Mouse (Mus musculus): ENCODE results near the gene Gpc6. TPM values are rescaled to one million over a fixed set of nuclear protein-coding genes. Genes with fewer than 3 reads are reported as not detected.

Gpc6 gene
- polyA plus RNA-seq (2012; rRNA removed), result 4.7 and 5.0 TPM in 2 replicates

GRCm38 (mm10) chr14:116924876-116925601 lies at the start of gene Gpc6:
TSS of gene Gpc6 (plus strand) at chr14:116925315.
- TF ChIP-seq CTCF (IDR thresholded peaks at IDR 0.05; ENCODE audit: extremely low read depth, insufficient read depth, low read length) (no peak), POLR2A (IDR thresholded peaks at IDR 0.05; ENCODE audit: extremely low read depth, insufficient read depth, low read length) (peak; percentile 56)
- Histone ChIP-seq H3K27ac (ENCODE audit: insufficient read depth, low read length) (peak within 1 kb of the TSS; percentile 75), H3K4me3 (ENCODE audit: insufficient read depth, low read length) (peak within 1 kb of the TSS; percentile 47), H3K4me1 (ENCODE audit: control insufficient read depth, insufficient read depth, low read length) (no peaks in the 10 kb centered on the region)

- no peak overlapping the region for H3K27ac ChIP-seq (ENCODE audit: insufficient read depth, low read length)
- no peak overlapping the region for H3K4me3 ChIP-seq (ENCODE audit: insufficient read depth, low read length)
- no peak for TF ChIP-seq CTCF (IDR thresholded peaks at IDR 0.05; ENCODE audit: extremely low read depth, insufficient read depth, low read length)
- TF ChIP-seq POLR2A (IDR thresholded peaks at IDR 0.05; ENCODE audit: extremely low read depth, insufficient read depth, low read length), result no peak
- H3K4me1 ChIP-seq (ENCODE audit: control insufficient read depth, insufficient read depth, low read length), result no peaks in the 10 kb centered on the region
Measured at GRCm38 (mm10) chr14:116882480-116883044, 42.6 kb upstream of the Gpc6 start.

- Histone ChIP-seq H3K27ac (ENCODE audit: insufficient read depth, low read length) (no peak overlapping the region), H3K4me1 (ENCODE audit: control insufficient read depth, insufficient read depth, low read length) (no peaks in the 10 kb centered on the region), H3K4me3 (ENCODE audit: insufficient read depth, low read length) (no peak overlapping the region)
- no peak for TF ChIP-seq CTCF (IDR thresholded peaks at IDR 0.05; ENCODE audit: extremely low read depth, insufficient read depth, low read length)
- no peak for TF ChIP-seq POLR2A (IDR thresholded peaks at IDR 0.05; ENCODE audit: extremely low read depth, insufficient read depth, low read length)
Measured at GRCm38 (mm10) chr14:116894316-116894715, 30.8 kb upstream of the Gpc6 start.

GRCm38 (mm10) chr14:116897971-116898370 lies 27.1 kb upstream of the Gpc6 start:
- Histone ChIP-seq H3K4me1 (ENCODE audit: control insufficient read depth, insufficient read depth, low read length) (no peaks in the 10 kb centered on the region), H3K27ac (ENCODE audit: insufficient read depth, low read length) (no peak overlapping the region), H3K4me3 (ENCODE audit: insufficient read depth, low read length) (no peak overlapping the region)
- TF ChIP-seq CTCF (IDR thresholded peaks at IDR 0.05; ENCODE audit: extremely low read depth, insufficient read depth, low read length) (no peak), POLR2A (IDR thresholded peaks at IDR 0.05; ENCODE audit: extremely low read depth, insufficient read depth, low read length) (no peak)

GRCm38 (mm10) chr14:116911768-116912167 lies 13.3 kb upstream of the Gpc6 start:
- Histone ChIP-seq H3K4me1 (ENCODE audit: control insufficient read depth, insufficient read depth, low read length) (no peaks in the 10 kb centered on the region), H3K27ac (ENCODE audit: insufficient read depth, low read length) (no peak overlapping the region), H3K4me3 (ENCODE audit: insufficient read depth, low read length) (no peak overlapping the region)
- no peak for TF ChIP-seq POLR2A (IDR thresholded peaks at IDR 0.05; ENCODE audit: extremely low read depth, insufficient read depth, low read length)
- TF ChIP-seq CTCF (IDR thresholded peaks at IDR 0.05; ENCODE audit: extremely low read depth, insufficient read depth, low read length), result no peak

- Histone ChIP-seq H3K4me3 (ENCODE audit: insufficient read depth, low read length) (no peak overlapping the region), H3K27ac (ENCODE audit: insufficient read depth, low read length) (no peak overlapping the region), H3K4me1 (ENCODE audit: control insufficient read depth, insufficient read depth, low read length) (no peaks in the 10 kb centered on the region)
- TF ChIP-seq POLR2A (IDR thresholded peaks at IDR 0.05; ENCODE audit: extremely low read depth, insufficient read depth, low read length) (no peak), CTCF (IDR thresholded peaks at IDR 0.05; ENCODE audit: extremely low read depth, insufficient read depth, low read length) (no peak)
Measured at GRCm38 (mm10) chr14:116916874-116917273, 8.2 kb upstream of the Gpc6 start.

GRCm38 (mm10) chr14:116924266-116924665 lies 849 bp upstream of the Gpc6 start:
- Histone ChIP-seq H3K4me3 (ENCODE audit: insufficient read depth, low read length) (no peak overlapping the region), H3K4me1 (ENCODE audit: control insufficient read depth, insufficient read depth, low read length) (no peaks in the 10 kb centered on the region), H3K27ac (ENCODE audit: insufficient read depth, low read length) (no peak overlapping the region)
- no peak for TF ChIP-seq POLR2A (IDR thresholded peaks at IDR 0.05; ENCODE audit: extremely low read depth, insufficient read depth, low read length)
- TF ChIP-seq CTCF (IDR thresholded peaks at IDR 0.05; ENCODE audit: extremely low read depth, insufficient read depth, low read length), result no peak

- Histone ChIP-seq H3K4me3 (ENCODE audit: insufficient read depth, low read length) (peak overlapping the region; percentile 47), H3K27ac (ENCODE audit: insufficient read depth, low read length) (peak overlapping the region; percentile 75), H3K4me1 (ENCODE audit: control insufficient read depth, insufficient read depth, low read length) (no peaks in the 10 kb centered on the region)
- TF ChIP-seq POLR2A (IDR thresholded peaks at IDR 0.05; ENCODE audit: extremely low read depth, insufficient read depth, low read length) (no peak), CTCF (IDR thresholded peaks at IDR 0.05; ENCODE audit: extremely low read depth, insufficient read depth, low read length) (no peak)
Measured at GRCm38 (mm10) chr14:116925691-116926403, 732 bp downstream of the Gpc6 start.

GRCm38 (mm10) chr14:116926404-116927171 lies 1.5 kb downstream of the Gpc6 start:
- Histone ChIP-seq H3K27ac (ENCODE audit: insufficient read depth, low read length) (peak overlapping the region; percentile 75), H3K4me3 (ENCODE audit: insufficient read depth, low read length) (peak overlapping the region; percentile 47), H3K4me1 (ENCODE audit: control insufficient read depth, insufficient read depth, low read length) (no peaks in the 10 kb centered on the region)
- TF ChIP-seq CTCF (IDR thresholded peaks at IDR 0.05; ENCODE audit: extremely low read depth, insufficient read depth, low read length) (no peak), POLR2A (IDR thresholded peaks at IDR 0.05; ENCODE audit: extremely low read depth, insufficient read depth, low read length) (no peak)

Measured in cortical plate, adult 2 months (tissue).